Mouse (Mus musculus) MEL-GATA-1-ER (cell line): ENCODE measurements around the gene Camsap3.

Experiments
- DNase-seq: peaks from one replicate; pipeline ENCODE4 v3.0.0-alpha.2; 2012; ENCODE audit warnings: low read depth; ENCODE audit errors: extremely low read depth

Gene Camsap3

GRCm38 (mm10) chr8:3655526-3655925, 68.4 kb downstream of the Camsap3 start, which contains the start of gene Retn:
TSS of gene Retn (plus strand) at chr8:3655770.
- DNase-seq, result no peak

GRCm38 (mm10) chr8:3656725-3657381, 69.8 kb downstream of the Camsap3 start:
- DNase-seq, result no peak
